Mouse (Mus musculus) CD4-positive helper T cell, adult 2 months (primary cell): Measurements from ENCODE around the gene Rgs6.

Experiments used
- DNase-seq: peaks from one replicate; pipeline ENCODE4 v3.0.0-alpha.2; 2012; ENCODE audit warnings: low read depth, missing footprints, low spot score

The Rgs6 gene

GRCm38 (mm10) chr12:83034859-83035569 lies 446.9 kb downstream of the Rgs6 start:
- no peak for DNase-seq

GRCm38 (mm10) chr12:83037798-83038560 lies 449.9 kb downstream of the Rgs6 start:
- no peak for DNase-seq

- DNase-seq, result no peak
Observed at GRCm38 (mm10) chr12:83038779-83039178, 450.7 kb downstream of the Rgs6 start.

- DNase-seq, result no peak
Observed at GRCm38 (mm10) chr12:83039859-83040258, 451.8 kb downstream of the Rgs6 start.

- no peak for DNase-seq
Observed at GRCm38 (mm10) chr12:83043980-83044620, 456.0 kb downstream of the Rgs6 start.

GRCm38 (mm10) chr12:83044621-83044990 lies 456.5 kb downstream of the Rgs6 start:
- no peak for DNase-seq

- DNase-seq, result no peak
Observed at GRCm38 (mm10) chr12:83045001-83045531, 457.0 kb downstream of the Rgs6 start.

GRCm38 (mm10) chr12:83046734-83047133 lies 458.6 kb downstream of the Rgs6 start:
- no peak for DNase-seq

GRCm38 (mm10) chr12:83047710-83048109 lies 459.6 kb downstream of the Rgs6 start:
- DNase-seq, result no peak

- DNase-seq, result no peak
Observed at GRCm38 (mm10) chr12:83050514-83050913, 462.4 kb downstream of the Rgs6 start.

GRCm38 (mm10) chr12:83052391-83052790 lies 464.3 kb downstream of the Rgs6 start:
- DNase-seq, result no peak

- DNase-seq, result no peak
Observed at GRCm38 (mm10) chr12:83055690-83056089, 467.6 kb downstream of the Rgs6 start.

GRCm38 (mm10) chr12:83066426-83066825 lies 478.3 kb downstream of the Rgs6 start:
- no peak for DNase-seq

GRCm38 (mm10) chr12:83070848-83071247 lies 482.8 kb downstream of the Rgs6 start:
- no peak for DNase-seq

GRCm38 (mm10) chr12:83072181-83072887 lies 484.2 kb downstream of the Rgs6 start:
- no peak for DNase-seq

GRCm38 (mm10) chr12:83072951-83073878 lies 485.1 kb downstream of the Rgs6 start:
- no peak for DNase-seq

- no peak for DNase-seq
Observed at GRCm38 (mm10) chr12:83073879-83074368, 485.8 kb downstream of the Rgs6 start.

- DNase-seq, result no peak
Observed at GRCm38 (mm10) chr12:83076179-83076578, 488.1 kb downstream of the Rgs6 start.

GRCm38 (mm10) chr12:83077486-83077885 lies 489.4 kb downstream of the Rgs6 start:
- DNase-seq, result no peak

GRCm38 (mm10) chr12:83083427-83083826 lies 495.3 kb downstream of the Rgs6 start:
- DNase-seq, result no peak
